In genomic region chr4:45689991-45690916, GRCm38 (mm10) we compare ENCODE assay signal across 14 mouse cellular contexts.
DNase-seq lines count a peak whose midpoint lies in the region; ATAC-seq and TF ChIP-seq lines count a peak whose summit lies in the region.
"Had no signal": no experiment of that assay in that cellular context is flagged by ENCODE, and none has a peak within 500 bp of the region (broad histone marks: within the 10 kb centered on the region; RNA-seq: fewer than 3 reads in every experiment).

No protein-coding gene starts in this region.

- no peak for TF ChIP-seq EP300 in liver, postnatal 0 days (IDR thresholded peaks at IDR 0.05; ENCODE audit: low read depth)

- DNase-seq in right cerebral cortex, postnatal 4 days, result peak; percentile 16
- DNase-seq in right cerebral cortex, postnatal 14 days, result no peak
- DNase-seq in cerebellum, postnatal 36 days, result peak; percentile 38 to 62
- peak; percentile 70 for DNase-seq in hindbrain, postnatal 0 days (ENCODE audit: low spot score)
- DNase-seq in liver, postnatal 0 days, result no peak
- DNase-seq: heart, adult 11 months; kidney, adult 8-10 months; thymus, postnatal 4 days had no signal

- no peaks in the 10 kb centered on the region for H3K36me3 ChIP-seq in hindbrain, postnatal 0 days (ENCODE audit: insufficient read depth, low read length)
- no peaks in the 10 kb centered on the region for H3K36me3 ChIP-seq in neural tube, embryonic 15.5 days
- no peaks in the 10 kb centered on the region for H3K36me3 ChIP-seq in liver, postnatal 0 days (replicated peaks; ENCODE audit: insufficient read depth, low read length)
- H3K36me3 ChIP-seq in kidney, embryonic 14.5 days (ENCODE audit: control insufficient read depth, insufficient read depth, low read length), result no peaks in the 10 kb centered on the region
- H3K36me3 ChIP-seq: lung, embryonic 15.5 days had no signal

- ATAC-seq in hindbrain, postnatal 0 days, result peak; percentile 61
- ATAC-seq in neural tube, embryonic 15.5 days (ENCODE audit: low FRiP score), result 0 out of 2 replicates have a peak, but pooled peaks have one; percentile 45
- no peak for ATAC-seq in liver, postnatal 0 days
- ATAC-seq in kidney, embryonic 14.5 days (ENCODE audit: low FRiP score, low TSS enrichment), result no peak
- no peak for ATAC-seq in erythroblast, adult 5-6 weeks (replicated peaks; ENCODE audit: low FRiP score, poor library complexity, severe bottlenecking)
- ATAC-seq: activated CD4-positive, CD25-positive, alpha-beta regulatory T cell, adult 4 months had no signal

- H3K27me3 ChIP-seq in hindbrain, postnatal 0 days (ENCODE audit: insufficient read depth, low read length), result no peaks in the 10 kb centered on the region
- H3K27me3 ChIP-seq in neural tube, embryonic 15.5 days (replicated peaks), result no peaks in the 10 kb centered on the region
- H3K27me3 ChIP-seq in liver, postnatal 0 days (ENCODE audit: insufficient read depth, low read length), result no peaks in the 10 kb centered on the region
- H3K27me3 ChIP-seq in kidney, embryonic 14.5 days (ENCODE audit: control insufficient read depth, insufficient read depth, low read length), result no peaks in the 10 kb centered on the region
- H3K27me3 ChIP-seq: lung, embryonic 15.5 days had no signal

- no peaks in the 10 kb centered on the region for H3K9me3 ChIP-seq in hindbrain, postnatal 0 days (ENCODE audit: low read length)
- no peaks in the 10 kb centered on the region for H3K9me3 ChIP-seq in neural tube, embryonic 15.5 days (replicated peaks)
- H3K9me3 ChIP-seq in liver, postnatal 0 days (ENCODE audit: low read length), result no peaks in the 10 kb centered on the region
- H3K9me3 ChIP-seq in kidney, embryonic 14.5 days (ENCODE audit: control insufficient read depth, low read length), result peaks cover 4% of the 10 kb centered on the region; the same call in 1 of the 2 replicates
- H3K9me3 ChIP-seq: lung, embryonic 15.5 days had no signal

- H3K4me2 ChIP-seq in hindbrain, postnatal 0 days (ENCODE audit: low read depth, low read length), result peak overlapping the region; percentile 1; the same call in 1 of the 2 replicates
- H3K4me2 ChIP-seq in neural tube, embryonic 15.5 days, result no peak overlapping the region
- no peak overlapping the region for H3K4me2 ChIP-seq in liver, postnatal 0 days (ENCODE audit: low read depth, low read length)
- no peak overlapping the region for H3K4me2 ChIP-seq in kidney, embryonic 14.5 days (replicated peaks; ENCODE audit: low read depth, low read length)
- H3K4me2 ChIP-seq: lung, embryonic 15.5 days had no signal

- no peak overlapping the region for H3K4me3 ChIP-seq in hindbrain, postnatal 0 days (ENCODE audit: low read length)
- no peak overlapping the region for H3K4me3 ChIP-seq in neural tube, embryonic 15.5 days (replicated peaks)
- H3K4me3 ChIP-seq in liver, postnatal 0 days (ENCODE audit: low read depth, low read length), result no peak overlapping the region
- no peak overlapping the region for H3K4me3 ChIP-seq in kidney, embryonic 14.5 days (ENCODE audit: low read length)
- H3K4me3 ChIP-seq: erythroblast, embryonic 14.5 days; lung, embryonic 15.5 days had no signal

- no peak overlapping the region for H3K9ac ChIP-seq in hindbrain, postnatal 0 days (replicated peaks; ENCODE audit: low read length)
- H3K9ac ChIP-seq in neural tube, embryonic 15.5 days (replicated peaks), result no peak overlapping the region
- no peak overlapping the region for H3K9ac ChIP-seq in liver, postnatal 0 days (replicated peaks)
- H3K9ac ChIP-seq in kidney, embryonic 14.5 days (ENCODE audit: low read depth, low read length), result no peak overlapping the region
- H3K9ac ChIP-seq: lung, embryonic 15.5 days had no signal

- peaks cover 5% of the 10 kb centered on the region; the same call in 1 of the 2 replicates for H3K4me1 ChIP-seq in hindbrain, postnatal 0 days (ENCODE audit: insufficient read depth, low read length)
- H3K4me1 ChIP-seq in neural tube, embryonic 15.5 days, result peaks cover 25% of the 10 kb centered on the region
- H3K4me1 ChIP-seq in liver, postnatal 0 days (ENCODE audit: insufficient read depth), result no peaks in the 10 kb centered on the region
- H3K4me1 ChIP-seq in kidney, embryonic 14.5 days (ENCODE audit: control insufficient read depth, insufficient read depth, low read length), result no peaks in the 10 kb centered on the region
- H3K4me1 ChIP-seq: lung, embryonic 15.5 days had no signal

- TF ChIP-seq CTCF in hindbrain, postnatal 0 days (IDR thresholded peaks at IDR 0.05; ENCODE audit: low read depth), result no peak
- no peak for TF ChIP-seq CTCF in liver, postnatal 0 days (IDR thresholded peaks at IDR 0.05; ENCODE audit: low read depth)

- 36% methylated on average over 12 of the region's 12 CpGs for WGBS in hindbrain, postnatal 0 days
- 56% methylated on average over 12 of the region's 12 CpGs for WGBS in neural tube, embryonic 15.5 days
- 72% methylated on average over 12 of the region's 12 CpGs for WGBS in liver, postnatal 0 days (ENCODE audit: insufficient replicate concordance)
- WGBS in kidney, embryonic 14.5 days, result 69% methylated on average over 12 of the region's 12 CpGs

- H3K27ac ChIP-seq in hindbrain, postnatal 0 days, result no peak overlapping the region
- H3K27ac ChIP-seq in neural tube, embryonic 15.5 days (replicated peaks), result 0 out of 2 replicates have a peak overlapping the region, but pooled peaks have one; percentile 1
- H3K27ac ChIP-seq in liver, postnatal 0 days (ENCODE audit: low read depth), result no peak overlapping the region
- no peak overlapping the region for H3K27ac ChIP-seq in kidney, embryonic 14.5 days (ENCODE audit: low read depth, low read length)
- H3K27ac ChIP-seq: lung, embryonic 15.5 days had no signal

Comparison
In these comparisons a context has a peak if more than half of its experiments do, and no peak if none do; other contexts are left out.
1. DNase-seq: peak in right cerebral cortex, postnatal 4 days (single experiment), cerebellum, postnatal 36 days (2 of 2) and hindbrain, postnatal 0 days (single experiment); none in right cerebral cortex, postnatal 14 days (single experiment) and liver, postnatal 0 days (single experiment).
2. ATAC-seq: peak in hindbrain, postnatal 0 days (single experiment) and neural tube, embryonic 15.5 days (single experiment); none in liver, postnatal 0 days (single experiment), kidney, embryonic 14.5 days (single experiment) and erythroblast, adult 5-6 weeks (single experiment).